Mouse (Mus musculus) forebrain, embryonic 13.5 days (tissue): ENCODE data around the gene Atxn7l3. TPM values are rescaled to one million over a fixed set of nuclear protein-coding genes. Genes with fewer than 3 reads are reported as not detected.

Experiments used
- ATAC-seq: fragments of 200-750 bp; cut with Nextera tagmentation; 2 replicates; pipeline ENCODE4 v1.8.0; 2017
- H3K27ac ChIP-seq: fragments of 300-500 bp; sonication (generic); 2 replicates; pipeline ENCODE4 v1.5.1; 2015; ENCODE audit warnings: inconsistent platforms, mild to moderate bottlenecking, moderate library complexity
- H3K27me3 ChIP-seq: fragments of 300-500 bp; sonication (generic); 2 replicates; pipeline ENCODE4 v1.6.1; 2015; ENCODE audit warnings: mild to moderate bottlenecking, inconsistent platforms
- H3K36me3 ChIP-seq: fragments of 300-500 bp; sonication (generic); 2 replicates; pipeline ENCODE4 v1.6.1; 2015; ENCODE audit warnings: mild to moderate bottlenecking, inconsistent platforms; ENCODE audit not compliant: poor library complexity, severe bottlenecking
- H3K4me1 ChIP-seq: fragments of 300-500 bp; sonication (generic); 2 replicates; pipeline ENCODE4 v1.6.1; 2015; ENCODE audit warnings: inconsistent platforms
- H3K4me2 ChIP-seq: fragments of 300-500 bp; sonication (generic); 2 replicates; pipeline ENCODE4 v1.6.1; 2015; ENCODE audit warnings: inconsistent platforms, mild to moderate bottlenecking, moderate library complexity
- H3K4me3 ChIP-seq: fragments of 300-500 bp; sonication (generic); 2 replicates; pipeline ENCODE4 v1.5.1; 2015; ENCODE audit warnings: mild to moderate bottlenecking, inconsistent platforms
- H3K9ac ChIP-seq: fragments of 300-500 bp; sonication (generic); 2 replicates; pipeline ENCODE4 v1.6.1; 2015; ENCODE audit warnings: mild to moderate bottlenecking, inconsistent platforms
- H3K9me3 ChIP-seq: fragments of 300-500 bp; sonication (generic); replicated peaks from 2 replicates; pipeline ENCODE4 v1.6.1; 2016; ENCODE audit warnings: inconsistent platforms
- WGBS: fragments of 180-500 bp; shearing (Covaris S2); methylation state at CpG from one replicate; pipeline ENCODE4 v1.1.7; 2015; 5-methylcytosine and 5-hydroxymethylcytosine counted together
- polyA plus RNA-seq: library from polyadenylated mRNA; unstranded; fragments of >200 nt; fragmentation: Nextera tagmentation; extraction: Ambion mirVana; gene quantifications from 2 replicates; pipeline ENCODE4 v1.2.1, GENCODE M21; 2015

The Atxn7l3 gene
- polyA plus RNA-seq, 1 experiment from 2014 or later, result 21.8 TPM

DNA sequence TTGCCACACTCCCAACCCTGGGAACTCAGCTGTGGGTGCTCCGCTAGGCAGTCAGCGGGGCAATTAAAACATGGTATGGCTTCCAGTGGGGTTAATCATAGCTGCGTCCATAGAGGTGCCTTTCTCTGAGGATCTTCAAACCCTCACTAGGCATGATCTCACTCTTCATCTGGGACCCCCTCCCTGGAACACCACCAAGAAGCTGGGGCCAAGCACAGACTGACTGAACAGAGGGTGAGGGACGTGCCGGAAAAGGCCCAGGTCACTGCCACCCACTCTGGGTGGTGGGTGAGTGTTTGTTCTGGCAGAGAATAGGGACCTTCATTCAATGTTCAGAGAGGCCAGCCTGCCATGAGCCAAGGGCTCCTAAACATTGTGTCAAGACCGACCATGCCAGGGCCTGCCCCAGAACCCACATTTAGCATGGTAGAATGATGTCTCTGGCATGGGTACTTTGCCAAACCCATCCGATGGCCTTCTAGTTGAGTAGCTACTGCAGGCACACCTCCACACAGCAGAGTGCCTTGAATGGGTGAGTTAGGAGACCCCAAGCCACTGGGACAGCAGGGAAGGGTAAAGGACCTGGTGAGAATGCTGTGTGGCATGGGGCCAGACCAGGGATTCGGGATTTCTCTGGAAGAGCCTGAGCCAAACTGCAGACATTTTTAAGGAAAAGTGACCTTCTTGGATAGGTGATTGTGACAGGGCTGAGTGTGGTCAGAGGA lies 29.6 kb downstream of the Atxn7l3 start:
- Histone ChIP-seq H3K4me2 (no peak overlapping the region), H3K4me3 (no peak overlapping the region), H3K27me3 (no peaks in the 10 kb centered on the region), H3K36me3 (peaks cover 14% of the 10 kb centered on the region), H3K4me1 (peaks cover 6% of the 10 kb centered on the region; the same call in 1 of the 2 replicates), H3K27ac (0 out of 2 replicates have a peak overlapping the region, but pooled peaks have one; percentile 31), H3K9ac (peak overlapping the region; percentile 8; the same call in 1 of the 2 replicates), H3K9me3 (no peaks in the 10 kb centered on the region)
- ATAC-seq, result no peak
- 86% methylated on average over 8 of the region's 8 CpGs for WGBS

DNA sequence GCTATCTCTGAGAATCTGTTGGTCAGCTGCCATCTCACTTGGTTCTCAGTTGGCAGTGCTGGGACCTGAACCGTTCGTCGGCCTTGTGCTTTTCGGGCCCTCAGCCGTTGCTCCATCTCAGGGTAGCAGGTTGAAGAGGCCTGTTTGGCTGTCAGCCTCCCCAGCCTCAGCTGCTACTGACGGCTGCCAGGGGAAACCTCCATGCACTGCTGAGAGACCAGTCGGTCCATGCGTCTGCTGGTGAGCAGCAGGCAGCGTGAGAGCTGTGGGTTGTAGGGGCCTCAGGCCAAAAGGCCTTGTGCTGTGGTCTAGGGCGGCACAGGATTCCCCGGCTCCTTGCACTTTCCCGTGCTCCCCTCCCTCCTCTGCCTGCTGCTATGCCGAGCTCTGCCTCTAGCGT lies 30.6 kb downstream of the Atxn7l3 start:
- no peak for ATAC-seq

DNA sequence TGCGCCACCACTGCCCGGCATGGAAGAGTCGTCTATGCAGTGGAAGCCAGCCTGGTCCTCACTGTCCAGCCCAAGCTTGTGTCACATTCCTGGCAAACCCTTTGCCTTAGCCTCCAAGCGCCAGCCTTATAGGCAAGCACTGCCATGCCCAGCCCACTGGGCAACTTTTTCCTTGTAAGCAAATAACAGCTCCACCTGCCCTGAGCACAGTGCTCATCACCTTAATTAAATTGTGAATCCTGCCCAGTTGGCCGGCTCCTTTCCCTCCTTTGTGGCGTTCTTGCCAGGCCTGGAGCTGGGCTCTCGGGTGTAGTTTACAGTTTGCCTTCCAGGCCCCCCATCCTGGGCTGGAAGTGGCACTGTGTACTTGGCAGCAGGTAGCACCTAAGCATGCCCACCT lies 33.2 kb downstream of the Atxn7l3 start:
- H3K9ac ChIP-seq, result no peak overlapping the region

More for the DNA sequence above, 30.6 kb downstream of the Atxn7l3 start:
- peaks cover 6% of the 10 kb centered on the region; the same call in 1 of the 2 replicates for H3K4me1 ChIP-seq
- H3K9me3 ChIP-seq, result no peaks in the 10 kb centered on the region
- H3K4me3 ChIP-seq, result no peak overlapping the region
- H3K9ac ChIP-seq, result no peak overlapping the region
- H3K36me3 ChIP-seq, result peaks cover 14% of the 10 kb centered on the region
- no peaks in the 10 kb centered on the region for H3K27me3 ChIP-seq
- no peak overlapping the region for H3K27ac ChIP-seq
- 61% methylated on average over 14 of the region's 14 CpGs for WGBS
- H3K4me2 ChIP-seq, result no peak overlapping the region

DNA sequence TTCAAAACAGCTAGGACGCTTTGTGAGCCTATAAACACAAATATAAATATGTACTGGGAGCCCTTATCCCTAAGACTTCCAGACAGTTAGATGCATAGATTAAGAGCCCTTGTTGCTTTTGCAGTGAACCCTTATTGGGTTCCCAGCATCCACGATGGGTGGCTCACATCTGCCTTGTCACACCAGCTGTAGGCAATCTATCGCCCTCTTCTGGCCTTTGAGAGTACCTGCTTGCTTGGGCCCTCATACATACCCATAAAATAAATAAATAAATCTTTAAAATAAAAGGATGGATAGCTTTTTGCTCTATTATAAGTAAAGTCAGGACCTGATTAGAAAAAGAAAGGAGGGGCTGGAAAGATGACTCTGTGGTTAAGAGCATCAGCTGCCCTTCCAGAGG lies 37.9 kb downstream of the Atxn7l3 start:
- Histone ChIP-seq H3K4me1 (peaks cover 15% of the 10 kb centered on the region), H3K36me3 (peaks cover 48% of the 10 kb centered on the region), H3K27ac (no peak overlapping the region), H3K9ac (no peak overlapping the region), H3K4me2 (no peak overlapping the region), H3K27me3 (no peaks in the 10 kb centered on the region), H3K4me3 (no peak overlapping the region), H3K9me3 (no peaks in the 10 kb centered on the region)
- WGBS, result 92% methylated on average over 3 of the region's 3 CpGs
- no peak for ATAC-seq

More for the DNA sequence above, 33.2 kb downstream of the Atxn7l3 start:
- H3K4me1 ChIP-seq, result peaks cover 7% of the 10 kb centered on the region
- no peak for ATAC-seq
- H3K9me3 ChIP-seq, result no peaks in the 10 kb centered on the region
- H3K27me3 ChIP-seq, result no peaks in the 10 kb centered on the region
- H3K27ac ChIP-seq, result no peak overlapping the region
- 88% methylated on average over 7 of the region's 7 CpGs for WGBS
- H3K4me3 ChIP-seq, result no peak overlapping the region
- no peak overlapping the region for H3K4me2 ChIP-seq
- H3K36me3 ChIP-seq, result peaks cover 28% of the 10 kb centered on the region

DNA sequence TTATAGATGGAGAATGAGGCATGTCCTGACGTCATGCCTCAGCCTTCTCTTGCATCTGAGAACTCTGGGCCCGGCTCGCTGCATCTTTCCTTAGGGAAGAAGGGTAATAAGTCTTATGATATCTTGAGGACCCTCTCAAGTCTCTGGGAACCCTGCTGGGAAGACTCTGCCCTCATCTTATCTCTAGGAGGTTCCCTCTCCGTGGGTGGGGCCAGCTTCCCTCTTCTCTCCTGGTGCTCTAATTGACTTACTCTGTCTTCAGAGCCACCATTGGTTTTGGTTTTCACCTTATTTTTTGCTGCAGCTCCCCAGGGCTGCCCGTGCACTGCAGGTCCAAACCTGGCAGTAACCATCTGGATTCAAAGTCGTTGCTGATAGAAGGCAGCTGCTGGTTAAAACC lies 38.3 kb downstream of the Atxn7l3 start:
- ATAC-seq, result no peak
- Histone ChIP-seq H3K36me3 (peaks cover 45% of the 10 kb centered on the region), H3K4me2 (no peak overlapping the region), H3K9me3 (no peaks in the 10 kb centered on the region), H3K9ac (no peak overlapping the region), H3K27ac (peak overlapping the region; percentile 51), H3K27me3 (no peaks in the 10 kb centered on the region), H3K4me1 (peaks cover 15% of the 10 kb centered on the region), H3K4me3 (no peak overlapping the region)
- WGBS, result 85% methylated on average over 6 of the region's 6 CpGs

DNA sequence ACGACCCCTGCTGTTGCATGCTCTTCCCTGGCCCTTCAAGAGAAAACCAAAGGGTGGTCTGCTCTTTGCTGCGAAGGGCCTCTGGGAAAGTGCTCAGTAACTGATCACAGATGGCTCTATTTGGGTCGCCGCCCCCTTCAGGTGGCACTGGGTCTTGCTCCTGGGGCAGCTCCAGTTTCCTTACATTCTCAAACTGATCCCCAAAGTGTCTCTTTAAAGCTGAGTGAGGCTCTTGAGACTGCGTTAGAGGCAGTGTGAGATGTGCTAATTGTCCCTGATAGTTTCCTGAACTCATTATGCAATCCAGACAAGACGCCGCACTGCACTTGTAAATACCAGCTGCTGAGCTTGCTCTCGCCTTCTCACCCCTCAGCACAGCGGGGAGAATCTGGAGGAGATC lies 38.9 kb downstream of the Atxn7l3 start:
- ATAC-seq, result no peak
- peaks cover 41% of the 10 kb centered on the region for H3K36me3 ChIP-seq
- WGBS, result 27% methylated on average over 9 of the region's 9 CpGs
- peaks cover 15% of the 10 kb centered on the region for H3K4me1 ChIP-seq
- H3K9ac ChIP-seq, result no peak overlapping the region
- H3K9me3 ChIP-seq, result no peaks in the 10 kb centered on the region
- no peak overlapping the region for H3K4me3 ChIP-seq
- H3K4me2 ChIP-seq, result 0 out of 2 replicates have a peak overlapping the region, but pooled peaks have one; percentile 2
- H3K27ac ChIP-seq, result peak overlapping the region; percentile 51
- H3K27me3 ChIP-seq, result no peaks in the 10 kb centered on the region

DNA sequence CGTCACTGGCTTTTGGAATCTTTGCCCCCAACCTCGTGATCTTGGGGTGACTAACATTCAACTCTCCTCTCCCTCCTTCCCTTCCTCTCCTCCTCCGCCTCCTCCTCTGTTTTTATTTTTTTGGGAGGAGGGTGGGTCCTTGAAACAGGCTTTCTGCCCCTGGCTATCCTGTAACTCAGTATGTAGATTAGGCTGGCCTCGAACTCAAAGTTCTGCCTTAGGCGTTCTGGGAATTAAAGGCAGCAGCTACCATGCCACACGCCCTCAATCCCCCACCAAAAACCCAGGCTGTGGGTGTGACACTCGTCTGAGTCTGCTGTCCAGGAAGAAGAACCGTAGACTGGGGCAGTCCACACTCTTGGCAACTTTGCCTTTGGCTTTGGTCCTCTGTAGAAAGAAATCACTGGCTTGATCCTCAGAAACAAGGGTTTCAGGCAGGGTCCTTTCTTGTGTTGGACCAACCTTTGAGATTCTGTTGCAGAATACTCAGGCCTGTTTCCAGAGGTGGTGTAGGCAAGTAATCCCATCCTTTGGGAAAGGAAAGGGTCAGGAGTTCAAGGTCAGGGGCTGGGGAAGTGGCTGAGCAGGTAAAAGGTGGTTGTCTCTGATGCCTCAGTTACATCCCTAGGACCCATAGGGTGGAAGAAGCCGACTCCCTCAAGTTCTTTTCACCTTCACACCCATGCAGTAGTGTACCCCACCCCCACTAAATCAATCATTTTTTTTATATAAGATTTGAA lies 46.9 kb downstream of the Atxn7l3 start:
- WGBS, result 14% methylated on average over 9 of the region's 9 CpGs

DNA sequence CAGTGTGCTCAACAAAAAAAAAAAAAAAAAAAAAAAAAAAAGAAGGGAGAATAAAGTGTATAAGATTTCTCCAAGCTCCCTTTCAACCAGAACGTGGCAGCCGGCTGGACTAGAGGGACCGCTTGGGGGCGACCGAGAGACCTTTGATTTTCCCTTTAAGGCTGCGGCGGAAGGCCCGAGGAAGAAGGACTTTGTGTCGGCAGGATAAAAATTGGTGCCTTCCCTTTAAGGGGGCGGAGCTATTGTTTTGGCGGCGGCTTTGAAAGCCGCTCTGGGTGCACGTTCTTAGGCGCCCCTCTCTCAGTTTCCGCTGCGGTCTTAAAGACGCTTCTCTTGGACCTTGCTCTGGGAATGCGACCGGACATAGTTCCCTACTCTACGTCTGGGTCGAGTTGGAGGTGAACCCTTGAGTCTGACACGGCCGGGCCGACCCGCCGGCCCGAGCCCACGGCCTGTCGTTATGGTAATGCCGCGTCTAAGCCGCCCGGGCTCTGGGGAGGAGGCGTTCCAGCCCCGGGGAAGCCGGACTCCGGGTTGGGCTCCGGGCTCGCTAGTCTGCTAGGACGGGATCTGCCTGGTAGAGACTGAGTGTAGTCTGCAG lies 47.7 kb downstream of the Atxn7l3 start, which contains the start of gene BC030867:
Gene BC030867 (plus strand): TSS at position 253 of the 601 bp plus-strand sequence.
- under 1% methylated on average over 41 of the region's 41 CpGs for WGBS
- no peaks in the 10 kb centered on the region for H3K9me3 ChIP-seq
- no peak within 1 kb of the TSS for H3K27ac ChIP-seq
- peak within 1 kb of the TSS; percentile 87 for H3K4me2 ChIP-seq
- no peaks in the 10 kb centered on the region for H3K27me3 ChIP-seq
- peak within 1 kb of the TSS; percentile 67 for H3K4me3 ChIP-seq
- peaks cover 11% of the 10 kb centered on the region; the same call in 1 of the 2 replicates for H3K36me3 ChIP-seq
- H3K9ac ChIP-seq, result peak within 1 kb of the TSS; percentile 76
- H3K4me1 ChIP-seq, result peaks cover 32% of the 10 kb centered on the region
- peak; percentile 65 for ATAC-seq

More for the DNA sequence above, 46.9 kb downstream of the Atxn7l3 start:
- no peak for ATAC-seq
- Histone ChIP-seq H3K4me1 (peaks cover 30% of the 10 kb centered on the region), H3K27me3 (no peaks in the 10 kb centered on the region), H3K4me3 (peak overlapping the region; percentile 67), H3K27ac (no peak overlapping the region), H3K4me2 (peak overlapping the region; percentile 87), H3K36me3 (peaks cover 11% of the 10 kb centered on the region; the same call in 1 of the 2 replicates), H3K9me3 (no peaks in the 10 kb centered on the region), H3K9ac (peak overlapping the region; percentile 76)

DNA sequence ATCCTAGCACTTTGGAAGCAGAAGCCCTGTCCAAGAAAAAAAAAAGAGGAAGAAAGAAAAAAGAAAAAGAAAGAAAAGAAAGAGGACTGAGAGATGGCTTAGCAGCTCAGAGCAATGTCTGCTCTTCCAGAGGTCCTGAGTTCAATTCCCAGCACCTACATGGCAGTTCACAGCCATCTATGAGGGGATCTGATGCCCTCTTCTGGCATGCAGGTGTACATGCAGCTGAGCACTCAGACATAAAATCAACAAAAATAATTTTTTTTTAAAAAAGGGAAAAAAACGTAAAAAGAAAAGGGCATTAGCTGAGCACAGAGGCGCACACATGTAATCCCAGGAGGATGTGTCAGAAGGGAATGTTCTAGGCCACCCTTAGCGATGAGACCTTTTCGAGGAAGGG lies 49.6 kb downstream of the Atxn7l3 start:
- H3K9me3 ChIP-seq, result no peaks in the 10 kb centered on the region
- no peak overlapping the region for H3K27ac ChIP-seq
- peaks cover 7% of the 10 kb centered on the region; the same call in 1 of the 2 replicates for H3K36me3 ChIP-seq
- H3K4me1 ChIP-seq, result peaks cover 32% of the 10 kb centered on the region
- H3K9ac ChIP-seq, result no peak overlapping the region
- ATAC-seq, result no peak
- H3K27me3 ChIP-seq, result no peaks in the 10 kb centered on the region
- H3K4me3 ChIP-seq, result no peak overlapping the region
- 88% methylated on average over 4 of the region's 4 CpGs for WGBS
- H3K4me2 ChIP-seq, result no peak overlapping the region

DNA sequence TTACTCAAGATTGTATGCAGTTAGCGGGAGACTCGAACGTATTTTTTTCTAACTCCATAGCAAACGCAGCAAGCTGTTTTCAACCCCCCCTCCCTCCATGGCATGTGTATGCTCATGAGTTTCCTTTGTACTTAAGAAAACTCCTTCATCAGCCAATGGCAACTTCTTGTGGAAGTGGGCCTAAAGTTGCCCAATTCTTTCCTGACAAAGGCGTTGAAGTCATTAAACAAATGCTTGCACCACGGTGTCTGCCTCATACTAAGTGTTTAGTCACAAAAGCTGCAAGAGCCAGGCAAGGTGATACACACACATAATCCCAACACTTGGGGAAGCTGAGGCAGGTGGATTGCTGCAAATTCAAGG lies 50.2 kb downstream of the Atxn7l3 start:
- H3K4me3 ChIP-seq, result no peak overlapping the region
- no peak overlapping the region for H3K27ac ChIP-seq
- no peak overlapping the region for H3K4me2 ChIP-seq
- H3K9ac ChIP-seq, result no peak overlapping the region
- ATAC-seq, result no peak
- 0 out of 2 replicates have a peak, but pooled peaks cover 3% of the 10 kb centered on the region for H3K36me3 ChIP-seq
- H3K9me3 ChIP-seq, result no peaks in the 10 kb centered on the region
- no peaks in the 10 kb centered on the region for H3K27me3 ChIP-seq
- H3K4me1 ChIP-seq, result peaks cover 32% of the 10 kb centered on the region
- WGBS, result 74% methylated on average over 6 of the region's 6 CpGs

DNA sequence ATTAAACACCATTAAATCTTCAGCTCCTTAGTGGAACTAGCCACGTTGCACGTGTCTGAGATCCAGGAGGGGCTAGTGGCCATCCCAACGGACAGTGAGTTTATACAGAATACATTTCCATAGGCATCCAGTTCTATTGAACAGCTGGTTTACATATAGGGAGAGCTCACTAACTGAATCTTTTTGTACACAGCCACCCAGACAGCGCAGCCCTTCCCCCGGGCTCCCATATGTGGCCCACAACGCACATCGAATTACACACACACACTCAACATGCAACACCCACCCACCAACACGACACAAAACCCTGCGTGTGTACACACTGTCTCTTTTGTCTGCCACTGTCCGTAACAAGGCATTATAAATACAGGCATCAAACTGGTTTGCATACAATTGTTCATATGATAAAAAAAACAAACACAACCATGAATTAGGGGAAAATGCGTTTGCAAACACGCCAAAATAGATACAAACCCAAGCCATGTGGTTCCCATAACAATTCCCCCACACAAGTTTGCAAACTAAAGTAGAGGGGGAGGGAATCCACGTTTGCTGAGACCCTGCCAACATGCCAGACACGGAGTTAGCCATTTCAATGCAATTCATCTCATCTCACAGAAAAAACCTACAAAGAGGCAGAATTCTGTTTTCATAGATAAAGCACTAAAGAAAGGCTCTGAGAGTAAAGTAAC lies 50.7 kb downstream of the Atxn7l3 start:
- H3K9me3 ChIP-seq, result no peaks in the 10 kb centered on the region
- ATAC-seq, result no peak
- WGBS, result 46% methylated on average over 14 of the region's 14 CpGs
- H3K27me3 ChIP-seq, result no peaks in the 10 kb centered on the region
- peaks cover 32% of the 10 kb centered on the region for H3K4me1 ChIP-seq
- H3K9ac ChIP-seq, result peak overlapping the region; percentile 67
- H3K36me3 ChIP-seq, result no peaks in the 10 kb centered on the region
- peak overlapping the region; percentile 75 for H3K4me2 ChIP-seq
- H3K4me3 ChIP-seq, result peak overlapping the region; percentile 39
- H3K27ac ChIP-seq, result peak overlapping the region; percentile 67; the same call in 1 of the 2 replicates
